8 mouse cellular contexts compared by ENCODE assay signal in genomic region chr14:58071120-58071641, GRCm38 (mm10). TPM values are rescaled to one million over a fixed set of nuclear protein-coding genes. Genes with fewer than 3 reads are reported as not detected.
DNase-seq lines count a peak whose midpoint lies in the region; ATAC-seq and TF ChIP-seq lines count a peak whose summit lies in the region.

No protein-coding gene starts in this region.

- H3K27ac ChIP-seq in hindbrain, embryonic 13.5 days = peak overlapping the region; percentile 56; the same call in 1 of the 2 replicates
- peak overlapping the region; percentile 88 for H3K27ac ChIP-seq in limb, embryonic 10.5 days
- H3K27ac ChIP-seq in stomach, postnatal 0 days (replicated peaks) = peak overlapping the region; percentile 85

- H3K9me3 ChIP-seq in hindbrain, embryonic 13.5 days = no peaks in the 10 kb centered on the region
- no peaks in the 10 kb centered on the region for H3K9me3 ChIP-seq in limb, embryonic 10.5 days (replicated peaks)
- no peaks in the 10 kb centered on the region for H3K9me3 ChIP-seq in stomach, postnatal 0 days (ENCODE audit: control insufficient read depth, low read length)

- no peak for ATAC-seq in hindbrain, embryonic 13.5 days (ENCODE audit: low FRiP score)
- peak; percentile 25 for ATAC-seq in stomach, postnatal 0 days (ENCODE audit: low FRiP score, low TSS enrichment)

- H3K27me3 ChIP-seq in hindbrain, embryonic 13.5 days = peaks cover 43% of the 10 kb centered on the region
- H3K27me3 ChIP-seq in limb, embryonic 10.5 days (ENCODE audit: low read depth, poor library complexity, severe bottlenecking) = peaks cover 72% of the 10 kb centered on the region
- H3K27me3 ChIP-seq in stomach, postnatal 0 days (ENCODE audit: control insufficient read depth, insufficient read depth, low read length) = no peaks in the 10 kb centered on the region

- under 1% methylated on average over 31 of the region's 31 CpGs for WGBS in hindbrain, embryonic 13.5 days
- WGBS in limb, embryonic 10.5 days = under 1% methylated on average over 31 of the region's 31 CpGs
- WGBS in stomach, postnatal 0 days = 1% methylated on average over 31 of the region's 31 CpGs

- DNase-seq in gastrocnemius, adult 18-20 months (ENCODE audit: low spot score) = peak; percentile 37
- DNase-seq in gastrocnemius, adult 8-10 months (ENCODE audit: low spot score in 2 of 2) = no peak
- peak; percentile 73 for DNase-seq in cerebellum, adult 11 months
- peak; percentile 45 for DNase-seq in forelimb bud, embryonic 11.5 days (ENCODE audit: low read depth, low spot score)
- peak; percentile 79 for DNase-seq in limb, embryonic 10.5 days (ENCODE audit: low spot score)
- peak; percentile 52 for DNase-seq in mesoderm, embryonic 11.5 days (ENCODE audit: low read depth, low spot score)
- DNase-seq in stomach, postnatal 0 days (ENCODE audit: low spot score) = peak; percentile 67

- TF ChIP-seq CTCF in stomach, postnatal 0 days (IDR thresholded peaks at IDR 0.05; ENCODE audit: low read depth) = no peak

- H3K4me3 ChIP-seq in hindbrain, embryonic 13.5 days = peak overlapping the region; percentile 66
- H3K4me3 ChIP-seq in limb, embryonic 10.5 days = peak overlapping the region; percentile 65
- peak overlapping the region; percentile 61 for H3K4me3 ChIP-seq in stomach, postnatal 0 days (ENCODE audit: low read depth, low read length)

- no peak for TF ChIP-seq EP300 in stomach, postnatal 0 days (optimal IDR thresholded peaks at IDR 0.05)

- peak overlapping the region; percentile 75 for H3K9ac ChIP-seq in hindbrain, embryonic 13.5 days
- H3K9ac ChIP-seq in stomach, postnatal 0 days (ENCODE audit: low read length) = peak overlapping the region; percentile 71

- H3K4me1 ChIP-seq in hindbrain, embryonic 13.5 days (replicated peaks) = peaks cover 47% of the 10 kb centered on the region
- H3K4me1 ChIP-seq in limb, embryonic 10.5 days = peaks cover 61% of the 10 kb centered on the region
- H3K4me1 ChIP-seq in stomach, postnatal 0 days (replicated peaks; ENCODE audit: control insufficient read depth, insufficient read depth) = 0 out of 2 replicates have a peak, but pooled peaks cover 2% of the 10 kb centered on the region

- H3K36me3 ChIP-seq in hindbrain, embryonic 13.5 days = no peaks in the 10 kb centered on the region
- H3K36me3 ChIP-seq in limb, embryonic 10.5 days = no peaks in the 10 kb centered on the region
- H3K36me3 ChIP-seq in stomach, postnatal 0 days (ENCODE audit: control insufficient read depth, insufficient read depth, low read length) = no peaks in the 10 kb centered on the region

- H3K4me2 ChIP-seq in hindbrain, embryonic 13.5 days = peak overlapping the region; percentile 83
- H3K4me2 ChIP-seq in stomach, postnatal 0 days (replicated peaks; ENCODE audit: low read depth) = peak overlapping the region; percentile 93

RNA-seq across cellular contexts. Expression of gene Fgf9, which starts 0.8 kb away (rescaled TPM):
- 1 to 10 TPM in 1 of 2 experiments, under 1 TPM in 1; 0.57 to 2.5 TPM for total RNA-seq in gastrocnemius, adult 18-20 months (2021)
- 1 to 10 TPM; 1.5 to 1.9 (median 1.8) TPM for total RNA-seq in gastrocnemius, adult 8-10 months (2022)
- polyA plus RNA-seq in hindbrain, embryonic 13.5 days (2015; fragmentation: Nextera tagmentation; extraction: Ambion mirVana) = 15.6 and 16.4 TPM in 2 replicates
- 3.0 and 6.5 TPM in 2 replicates for polyA plus RNA-seq in limb, embryonic 10.5 days (2016; fragmentation: Nextera tagmentation; extraction: Ambion mirVana)
- polyA plus RNA-seq in stomach, postnatal 0 days (2015; fragmentation: Nextera tagmentation; extraction: Ambion mirVana) = 5.9 and 6.3 TPM in 2 replicates

Comparison
In these comparisons a context has a peak if more than half of its experiments do, and no peak if none do; other contexts are left out.
1. DNase-seq: peak in gastrocnemius, adult 18-20 months (single experiment), cerebellum, adult 11 months (single experiment), forelimb bud, embryonic 11.5 days (single experiment), limb, embryonic 10.5 days (single experiment), mesoderm, embryonic 11.5 days (single experiment) and stomach, postnatal 0 days (single experiment); none in gastrocnemius, adult 8-10 months (0 of 2).
2. Peak in every context shown above with its lines, with median percentiles within 50 percentile points of each other: H3K27ac ChIP-seq and H3K4me3 ChIP-seq.